Mouse (Mus musculus): ENCODE measurements around the gene Tecpr2.

DNA sequence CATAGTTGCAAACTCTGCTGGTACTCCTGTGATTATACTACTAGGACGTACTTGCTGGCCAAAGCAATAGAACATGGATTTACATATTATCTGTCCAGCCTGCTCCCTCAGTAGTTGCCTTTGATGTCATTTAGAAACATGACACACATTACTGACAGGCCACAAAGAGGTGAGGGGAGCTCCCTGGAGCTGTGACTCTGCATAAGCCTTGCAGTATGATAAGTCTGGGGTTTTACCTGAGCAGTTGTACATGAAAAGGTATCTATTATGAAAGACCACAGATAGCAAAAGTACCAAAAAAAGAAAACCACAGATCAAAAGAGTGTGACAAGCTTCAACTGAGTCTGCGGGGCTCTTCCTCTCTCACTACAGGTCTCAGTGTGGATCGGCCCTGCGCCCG is 50.3 kb downstream of the Tecpr2 start:
- TF ChIP-seq CTCF (IDR thresholded peaks at IDR 0.05) (no peak), EP300 (IDR thresholded peaks at IDR 0.05) (no peak)
